Mouse (Mus musculus): Measurements from ENCODE around the gene Dusp27. TPM values are rescaled to one million over a fixed set of nuclear protein-coding genes. Genes with fewer than 3 reads are reported as not detected.
A peak's percentile ranks its signal among the peaks of the same experiment; 100 is the strongest.

Dusp27 gene
- polyA plus RNA-seq, 1 experiment from 2014 or later, result 14.0 TPM

- Histone ChIP-seq H3K4me1 (ENCODE audit: control insufficient read depth, insufficient read depth, low read length) (no peaks in the 10 kb centered on the region), H3K4me3 (ENCODE audit: low read depth, low read length) (no peak overlapping the region), H3K9ac (ENCODE audit: low read depth, low read length) (no peak overlapping the region), H3K36me3 (ENCODE audit: control insufficient read depth, insufficient read depth, low read length) (no peaks in the 10 kb centered on the region), H3K27me3 (replicated peaks; ENCODE audit: control insufficient read depth, insufficient read depth, low read length) (no peaks in the 10 kb centered on the region), H3K9me3 (ENCODE audit: control insufficient read depth, low read length) (no peaks in the 10 kb centered on the region), H3K4me2 (ENCODE audit: low read depth, low read length) (no peak overlapping the region), H3K27ac (replicated peaks; ENCODE audit: low read depth, low read length) (no peak overlapping the region)
- WGBS, result 60% methylated on average over 13 of the region's 13 CpGs
- no peak for ATAC-seq (ENCODE audit: low read depth)
- no peak for DNase-seq (ENCODE audit: low spot score)
These were observed 10.4 kb upstream of the Dusp27 start for GRCm38 (mm10) chr1:166138136-166138535.

GRCm38 (mm10) chr1:166137244-166137938, 9.7 kb upstream of the Dusp27 start:
- no peaks in the 10 kb centered on the region for H3K27me3 ChIP-seq (replicated peaks; ENCODE audit: control insufficient read depth, insufficient read depth, low read length)
- DNase-seq (ENCODE audit: low spot score) (no peak), ATAC-seq (ENCODE audit: low read depth) (no peak)
- no peak overlapping the region for H3K9ac ChIP-seq (ENCODE audit: low read depth, low read length)
- no peak overlapping the region for H3K4me3 ChIP-seq (ENCODE audit: low read depth, low read length)
- no peak overlapping the region for H3K4me2 ChIP-seq (ENCODE audit: low read depth, low read length)
- H3K36me3 ChIP-seq (ENCODE audit: control insufficient read depth, insufficient read depth, low read length), result no peaks in the 10 kb centered on the region
- no peaks in the 10 kb centered on the region for H3K4me1 ChIP-seq (ENCODE audit: control insufficient read depth, insufficient read depth, low read length)
- H3K9me3 ChIP-seq (ENCODE audit: control insufficient read depth, low read length), result no peaks in the 10 kb centered on the region
- 72% methylated on average over 7 of the region's 7 CpGs for WGBS
- no peak overlapping the region for H3K27ac ChIP-seq (replicated peaks; ENCODE audit: low read depth, low read length)

DNA sequence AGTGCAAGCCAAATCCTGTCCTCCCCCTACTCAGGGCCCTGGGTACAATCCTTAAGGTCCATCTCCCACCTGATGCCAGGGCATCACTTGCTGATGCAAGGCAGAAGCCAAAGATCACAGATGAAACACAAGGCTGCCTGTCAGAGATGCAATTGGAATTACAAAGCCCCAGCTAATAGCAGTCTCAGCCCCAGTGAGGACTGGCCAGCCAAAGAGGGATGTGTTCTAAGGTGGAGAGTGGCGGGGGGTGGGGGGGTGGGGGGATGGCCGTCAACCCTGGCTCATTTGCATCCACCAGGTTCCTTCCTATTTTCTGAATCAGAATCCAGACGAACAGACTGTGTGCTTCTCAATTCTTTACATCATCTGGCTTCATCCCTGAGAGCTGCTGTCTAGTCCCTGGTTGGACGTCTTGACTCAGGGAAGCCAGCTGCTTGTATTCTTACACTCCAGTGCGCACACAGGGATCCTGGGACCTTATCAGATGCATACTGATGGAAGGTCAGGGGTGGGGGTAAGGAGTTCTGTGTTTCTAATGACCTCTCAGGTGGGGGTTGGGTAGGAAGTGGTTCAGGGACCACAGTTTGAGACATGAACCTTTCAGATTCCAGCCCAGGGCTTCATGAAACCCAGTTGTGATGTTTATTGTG, 7.5 kb upstream of the Dusp27 start:
- WGBS, result 55% methylated on average over 5 of the region's 5 CpGs
- Histone ChIP-seq H3K4me2 (ENCODE audit: low read depth, low read length) (no peak overlapping the region), H3K9me3 (ENCODE audit: control insufficient read depth, low read length) (no peaks in the 10 kb centered on the region), H3K4me1 (ENCODE audit: control insufficient read depth, insufficient read depth, low read length) (no peaks in the 10 kb centered on the region), H3K9ac (ENCODE audit: low read depth, low read length) (no peak overlapping the region), H3K27me3 (replicated peaks; ENCODE audit: control insufficient read depth, insufficient read depth, low read length) (no peaks in the 10 kb centered on the region), H3K36me3 (ENCODE audit: control insufficient read depth, insufficient read depth, low read length) (no peaks in the 10 kb centered on the region), H3K4me3 (ENCODE audit: low read depth, low read length) (no peak overlapping the region), H3K27ac (replicated peaks; ENCODE audit: low read depth, low read length) (no peak overlapping the region)
- DNase-seq (ENCODE audit: low spot score) (no peak), ATAC-seq (ENCODE audit: low read depth) (no peak)

GRCm38 (mm10) chr1:166132367-166132766, 4.6 kb upstream of the Dusp27 start:
- Histone ChIP-seq H3K4me3 (ENCODE audit: low read depth, low read length) (no peak overlapping the region), H3K36me3 (ENCODE audit: control insufficient read depth, insufficient read depth, low read length) (no peaks in the 10 kb centered on the region), H3K4me2 (ENCODE audit: low read depth, low read length) (no peak overlapping the region), H3K27ac (replicated peaks; ENCODE audit: low read depth, low read length) (no peak overlapping the region), H3K4me1 (ENCODE audit: control insufficient read depth, insufficient read depth, low read length) (peaks cover 9% of the 10 kb centered on the region), H3K9me3 (ENCODE audit: control insufficient read depth, low read length) (no peaks in the 10 kb centered on the region), H3K9ac (ENCODE audit: low read depth, low read length) (no peak overlapping the region), H3K27me3 (replicated peaks; ENCODE audit: control insufficient read depth, insufficient read depth, low read length) (no peaks in the 10 kb centered on the region)
- WGBS, result 38% methylated on average over 4 of the region's 4 CpGs
- no peak for ATAC-seq (ENCODE audit: low read depth)
- no peak for DNase-seq (ENCODE audit: low spot score)

DNA sequence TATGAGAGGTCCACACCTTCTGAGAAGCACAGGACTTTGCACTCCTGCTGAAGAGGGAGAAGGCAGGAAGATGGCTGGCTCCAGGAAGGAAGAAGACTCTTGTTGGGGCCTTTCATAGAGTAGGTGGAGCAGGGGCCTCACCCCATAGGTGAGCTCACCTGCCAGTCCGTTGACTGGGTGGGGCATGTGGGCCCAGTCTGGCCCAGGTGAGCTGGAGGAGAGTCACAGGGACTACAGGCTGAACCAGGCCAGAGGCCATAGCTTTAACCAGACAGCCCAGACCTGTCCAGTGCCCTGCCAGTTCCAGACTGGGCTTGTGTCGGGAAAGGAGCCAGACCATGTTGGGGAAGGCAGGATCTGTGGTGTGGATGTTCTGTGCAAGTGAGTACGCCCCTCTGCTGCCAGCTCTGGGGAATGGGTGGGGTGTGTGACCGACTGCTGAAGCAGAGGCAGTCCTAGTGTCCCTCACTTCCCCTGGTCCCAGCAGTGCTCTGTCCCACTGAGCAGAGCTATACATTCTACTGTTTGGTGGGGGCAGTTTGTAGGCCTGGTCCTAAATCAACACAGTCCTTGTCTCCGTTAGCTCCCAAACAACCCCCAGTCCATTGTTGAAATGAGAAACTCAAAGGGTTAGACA, 2.6 kb upstream of the Dusp27 start, which contains the start of gene Gpa33:
Gene Gpa33 (plus strand): TSS at position 15 of the 637 bp plus-strand sequence.
- WGBS, result 72% methylated on average over 5 of the region's 5 CpGs
- H3K9ac ChIP-seq (ENCODE audit: low read depth, low read length), result no peak within 1 kb of the TSS
- no peaks in the 10 kb centered on the region for H3K9me3 ChIP-seq (ENCODE audit: control insufficient read depth, low read length)
- ATAC-seq (ENCODE audit: low read depth) (no peak), DNase-seq (ENCODE audit: low spot score) (no peak)
- H3K27ac ChIP-seq (replicated peaks; ENCODE audit: low read depth, low read length), result no peak within 1 kb of the TSS
- no peaks in the 10 kb centered on the region for H3K36me3 ChIP-seq (ENCODE audit: control insufficient read depth, insufficient read depth, low read length)
- H3K4me3 ChIP-seq (ENCODE audit: low read depth, low read length), result no peak within 1 kb of the TSS
- peaks cover 9% of the 10 kb centered on the region for H3K4me1 ChIP-seq (ENCODE audit: control insufficient read depth, insufficient read depth, low read length)
- no peak within 1 kb of the TSS for H3K4me2 ChIP-seq (ENCODE audit: low read depth, low read length)
- no peaks in the 10 kb centered on the region for H3K27me3 ChIP-seq (replicated peaks; ENCODE audit: control insufficient read depth, insufficient read depth, low read length)

GRCm38 (mm10) chr1:166128551-166128950, 829 bp upstream of the Dusp27 start:
- Histone ChIP-seq H3K9ac (ENCODE audit: low read depth, low read length) (no peak overlapping the region), H3K9me3 (ENCODE audit: control insufficient read depth, low read length) (no peaks in the 10 kb centered on the region), H3K4me1 (ENCODE audit: control insufficient read depth, insufficient read depth, low read length) (peaks cover 9% of the 10 kb centered on the region), H3K4me3 (ENCODE audit: low read depth, low read length) (no peak overlapping the region), H3K27me3 (replicated peaks; ENCODE audit: control insufficient read depth, insufficient read depth, low read length) (no peaks in the 10 kb centered on the region), H3K36me3 (ENCODE audit: control insufficient read depth, insufficient read depth, low read length) (no peaks in the 10 kb centered on the region), H3K4me2 (ENCODE audit: low read depth, low read length) (no peak overlapping the region), H3K27ac (replicated peaks; ENCODE audit: low read depth, low read length) (no peak overlapping the region)
- WGBS, result 88% methylated on average over 5 of the region's 5 CpGs
- DNase-seq (ENCODE audit: low spot score), result no peak
- ATAC-seq (ENCODE audit: low read depth), result no peak

DNA sequence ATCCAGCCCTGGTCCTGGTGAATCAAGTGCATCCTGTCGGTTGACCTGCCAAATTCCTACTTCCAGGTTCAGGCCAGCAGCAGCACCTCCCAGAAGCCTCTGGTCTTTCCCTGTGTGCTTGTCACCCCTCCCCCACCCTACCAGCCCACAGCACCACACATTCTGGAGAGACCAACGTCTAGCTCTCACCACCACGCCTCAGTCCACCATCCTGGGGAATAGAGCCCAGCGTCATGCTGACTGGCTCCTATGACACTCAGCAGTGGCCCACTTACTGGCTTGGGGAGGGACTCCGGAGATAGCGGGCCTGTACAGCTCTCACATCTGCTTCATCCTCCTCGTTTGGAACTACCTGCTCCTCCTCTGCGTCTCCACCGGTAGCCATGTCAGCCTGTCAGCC, 927 bp downstream of the Dusp27 start:
- ATAC-seq (ENCODE audit: low read depth), result no peak
- Histone ChIP-seq H3K36me3 (ENCODE audit: control insufficient read depth, insufficient read depth, low read length) (no peaks in the 10 kb centered on the region), H3K27ac (replicated peaks; ENCODE audit: low read depth, low read length) (no peak overlapping the region), H3K27me3 (replicated peaks; ENCODE audit: control insufficient read depth, insufficient read depth, low read length) (no peaks in the 10 kb centered on the region), H3K4me2 (ENCODE audit: low read depth, low read length) (peak overlapping the region; percentile 38; the same call in 1 of the 2 replicates), H3K4me1 (ENCODE audit: control insufficient read depth, insufficient read depth, low read length) (peaks cover 9% of the 10 kb centered on the region), H3K9ac (ENCODE audit: low read depth, low read length) (no peak overlapping the region), H3K9me3 (ENCODE audit: control insufficient read depth, low read length) (no peaks in the 10 kb centered on the region), H3K4me3 (ENCODE audit: low read depth, low read length) (peak overlapping the region; percentile 14)
- WGBS, result 53% methylated on average over 9 of the region's 9 CpGs
- no peak for DNase-seq (ENCODE audit: low spot score)

DNA sequence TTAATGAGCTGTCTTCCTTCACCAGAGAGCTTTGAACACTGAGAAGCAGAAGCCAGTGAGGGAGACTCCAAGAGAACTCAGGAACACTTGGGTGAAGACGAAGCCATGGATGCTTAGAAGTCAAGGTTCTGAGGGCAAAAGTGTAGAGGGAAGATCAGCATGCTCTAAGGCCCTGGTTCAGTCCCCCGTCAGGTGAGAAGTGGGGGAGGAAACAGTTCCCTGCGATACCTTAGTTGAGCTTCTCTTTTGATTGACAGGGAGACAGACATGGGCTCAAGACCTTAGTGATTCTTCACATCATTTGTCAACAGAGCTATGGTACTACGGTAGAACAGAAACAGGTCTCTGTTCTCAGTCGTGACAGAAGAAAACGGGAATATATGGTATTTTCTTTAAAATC, 1.4 kb downstream of the Dusp27 start:
- H3K4me2 ChIP-seq (ENCODE audit: low read depth, low read length), result peak overlapping the region; percentile 38; the same call in 1 of the 2 replicates
- H3K9me3 ChIP-seq (ENCODE audit: control insufficient read depth, low read length), result no peaks in the 10 kb centered on the region
- H3K4me1 ChIP-seq (ENCODE audit: control insufficient read depth, insufficient read depth, low read length), result peaks cover 9% of the 10 kb centered on the region
- H3K36me3 ChIP-seq (ENCODE audit: control insufficient read depth, insufficient read depth, low read length), result no peaks in the 10 kb centered on the region
- no peak overlapping the region for H3K4me3 ChIP-seq (ENCODE audit: low read depth, low read length)
- no peak overlapping the region for H3K9ac ChIP-seq (ENCODE audit: low read depth, low read length)
- no peak overlapping the region for H3K27ac ChIP-seq (replicated peaks; ENCODE audit: low read depth, low read length)
- DNase-seq (ENCODE audit: low spot score), result no peak
- 82% methylated on average over 6 of the region's 6 CpGs for WGBS
- H3K27me3 ChIP-seq (replicated peaks; ENCODE audit: control insufficient read depth, insufficient read depth, low read length), result no peaks in the 10 kb centered on the region
- no peak for ATAC-seq (ENCODE audit: low read depth)
